Mouse (Mus musculus): ENCODE measurements around the gene Ndufs1.

- TF ChIP-seq POLR2A (IDR thresholded peaks at IDR 0.05; ENCODE audit: control insufficient read depth, extremely low read depth, insufficient read depth, low read length, poor library complexity) (no peak), CTCF (IDR thresholded peaks at IDR 0.05; ENCODE audit: borderline replicate concordance, control insufficient read depth, extremely low read depth, insufficient read depth, low read length, poor library complexity) (no peak)
These were observed 68.9 kb downstream of the Ndufs1 start for GRCm38 (mm10) chr1:63107614-63108327.

All from thymus, adult 2 months (tissue).